Mouse (Mus musculus): ENCODE measurements around the gene Spats2l.

Spats2l gene
- long read RNA-seq, experiment 1, partial matches to known transcripts: 1 of 4 reads
- long read RNA-seq, experiment 1, other reads (novel, unspliced or antisense): 2 of 4 reads
- long read RNA-seq, experiment 2, partial matches to known transcripts: 1 of 5 reads
- long read RNA-seq, experiment 2, other reads (novel, unspliced or antisense): 3 of 5 reads

DNA sequence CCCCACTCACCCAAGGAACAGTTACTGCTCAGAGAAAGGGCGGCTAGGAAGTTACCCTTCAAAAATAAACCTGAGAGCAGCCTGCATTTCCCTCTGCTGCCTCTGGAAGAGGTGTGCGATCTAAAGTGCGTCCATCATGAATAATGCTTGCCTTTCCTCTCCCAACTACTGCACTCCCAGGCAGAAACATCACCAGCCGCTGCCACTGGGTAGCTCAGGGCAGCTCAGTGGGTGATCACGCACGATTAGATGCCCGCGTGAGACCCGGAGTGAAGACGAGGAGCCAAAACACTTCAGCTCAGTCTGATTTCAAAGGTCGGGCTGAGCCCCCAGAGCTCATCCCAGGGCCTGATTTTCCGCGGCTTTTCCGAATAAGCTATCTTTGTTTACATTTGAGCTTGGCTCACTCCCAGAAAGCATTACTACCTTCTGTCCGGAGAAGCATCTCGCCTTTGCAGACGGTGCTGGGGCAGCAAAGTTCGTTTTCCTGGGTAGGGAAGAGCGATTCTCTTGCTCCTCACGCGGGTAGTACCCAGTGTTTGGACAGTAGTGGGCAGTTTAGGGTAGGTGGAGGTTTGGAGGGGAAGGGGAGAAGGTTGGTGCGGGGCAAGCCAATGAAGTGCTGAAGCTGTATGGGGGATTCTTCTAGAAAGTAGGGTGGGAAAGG, at the start of gene Spats2l:
Gene Spats2l (plus strand): TSS at position 162 of the 667 bp plus-strand sequence.
- intact Hi-C loops (cut with DNase I): loop anchor here (10.0 kb wide), 1 partner anchor 339 kb away; no protein-coding TSS in a partner anchor

DNA sequence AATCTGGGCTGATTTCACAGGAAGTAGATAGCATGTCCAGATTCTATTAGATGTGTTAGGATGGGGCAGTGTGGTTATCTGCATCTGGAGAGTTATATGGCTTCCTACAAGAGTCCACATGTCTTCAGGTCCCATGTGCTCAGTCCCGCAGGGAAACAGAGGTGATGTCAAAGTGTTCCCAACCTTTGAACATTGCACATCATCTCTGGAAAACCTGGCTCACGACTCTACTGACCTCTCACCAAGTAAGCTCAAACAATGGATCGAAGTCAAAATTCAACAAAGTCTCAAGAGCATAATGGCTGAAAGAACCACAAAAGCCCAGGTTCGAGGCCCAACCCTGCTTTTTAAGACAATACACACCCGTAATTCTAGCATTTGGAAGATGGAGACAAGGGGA, 48.7 kb upstream of the Spats2l start:
- intact Hi-C loops (cut with DNase I): no loop called here

- intact Hi-C loops (cut with DNase I): no loop called here
Observed at GRCm38 (mm10) chr1:57735877-57736276, 38.1 kb upstream of the Spats2l start.

- intact Hi-C loops (cut with DNase I): no loop called here
Observed at GRCm38 (mm10) chr1:57741740-57742139, 32.2 kb upstream of the Spats2l start.

- intact Hi-C loops (cut with DNase I): no loop called here
Observed at GRCm38 (mm10) chr1:57742266-57742665, 31.7 kb upstream of the Spats2l start.

DNA sequence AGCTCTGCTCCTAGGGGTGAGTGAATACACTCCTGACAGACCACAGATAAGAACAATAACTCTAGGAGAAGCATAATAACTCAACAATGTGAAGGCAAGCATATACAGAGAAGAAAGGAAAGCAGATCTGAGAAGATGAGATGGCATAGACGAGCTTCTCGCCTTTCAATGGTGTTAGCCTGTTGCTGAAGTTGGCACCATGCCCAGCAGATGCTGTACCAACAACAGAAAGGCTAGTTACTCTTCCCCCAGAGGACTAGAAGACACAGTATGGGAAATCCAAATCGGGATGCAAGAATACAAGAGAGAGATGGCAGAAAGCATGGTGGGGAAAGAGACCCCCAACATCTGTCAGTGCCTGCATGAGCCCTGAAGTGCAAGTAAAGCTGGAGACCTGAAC, 22.2 kb upstream of the Spats2l start:
- intact Hi-C loops (cut with DNase I): no loop called here

- intact Hi-C loops (cut with DNase I): no loop called here
Observed at GRCm38 (mm10) chr1:57766396-57766795, 7.6 kb upstream of the Spats2l start.

- intact Hi-C loops (cut with DNase I): loop anchor here (10.0 kb wide), 1 partner anchor 339 kb away; no protein-coding TSS in a partner anchor
Observed at GRCm38 (mm10) chr1:57773326-57773725, 636 bp upstream of the Spats2l start.

DNA sequence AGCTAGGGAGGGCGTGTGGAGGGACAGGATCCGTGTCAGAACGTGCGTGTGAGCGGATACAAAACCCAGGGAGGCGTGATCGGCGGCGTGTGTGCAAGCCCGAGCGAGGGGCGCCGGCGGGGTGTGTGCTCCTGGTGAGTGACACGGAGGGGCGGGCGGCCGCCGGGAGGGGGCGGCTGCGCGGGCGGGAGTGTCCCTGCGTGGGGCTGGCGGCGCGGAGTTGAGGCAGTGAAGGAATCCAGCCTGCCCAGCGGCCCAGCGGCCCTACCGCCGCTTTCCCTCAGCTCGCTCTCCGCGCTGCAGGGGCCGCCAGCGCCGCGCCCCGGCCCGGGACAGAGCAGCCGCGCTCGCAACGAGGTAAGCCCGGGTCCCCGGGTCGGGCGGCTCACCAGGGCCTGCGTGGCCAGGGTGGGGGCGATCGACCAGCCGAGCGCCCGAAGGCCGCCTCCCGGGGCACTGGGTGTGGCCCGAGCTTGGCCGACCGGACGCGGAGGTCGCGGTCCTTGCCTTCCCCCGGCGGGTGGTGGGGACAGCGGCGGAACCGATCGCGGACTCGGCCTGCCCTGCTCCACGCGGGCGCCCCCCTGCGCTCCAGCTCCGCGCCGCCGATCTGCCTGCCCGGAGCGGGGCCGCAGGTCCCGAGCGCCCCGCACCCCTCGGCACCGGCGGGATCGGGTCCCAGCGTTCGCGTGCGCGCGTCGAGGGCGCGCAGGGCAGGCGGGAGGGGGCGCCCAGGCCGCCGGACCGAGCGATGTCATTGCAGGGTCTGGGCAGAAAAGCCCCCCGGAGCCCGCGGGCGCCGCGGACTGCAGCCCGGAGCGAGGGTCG, 920 bp downstream of the Spats2l start:
- intact Hi-C loops (cut with DNase I): loop anchor here (10.0 kb wide), 1 partner anchor 340 kb away; no protein-coding TSS in a partner anchor

DNA sequence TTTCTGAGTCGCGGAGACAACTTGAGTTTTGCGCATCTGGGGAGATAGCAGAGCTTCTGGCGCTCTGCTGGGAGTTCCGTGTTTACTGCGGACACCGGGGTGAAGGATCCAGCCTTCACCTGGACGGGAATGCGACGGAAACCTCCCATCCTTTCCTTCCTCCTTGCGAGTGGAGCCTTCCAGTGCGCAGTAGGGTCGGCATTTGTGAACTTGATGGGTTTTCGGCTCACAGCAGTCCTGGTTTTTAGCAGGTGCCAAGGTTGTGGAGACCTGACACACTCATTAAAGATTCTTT, 1.5 kb downstream of the Spats2l start:
- intact Hi-C loops (cut with DNase I): loop anchor here (10.0 kb wide), 1 partner anchor 341 kb away; no protein-coding TSS in a partner anchor

- intact Hi-C loops (cut with DNase I): loop anchor here (10.0 kb wide), 1 partner anchor 342 kb away; no protein-coding TSS in a partner anchor
Observed at GRCm38 (mm10) chr1:57776671-57777281, 2.8 kb downstream of the Spats2l start.

DNA sequence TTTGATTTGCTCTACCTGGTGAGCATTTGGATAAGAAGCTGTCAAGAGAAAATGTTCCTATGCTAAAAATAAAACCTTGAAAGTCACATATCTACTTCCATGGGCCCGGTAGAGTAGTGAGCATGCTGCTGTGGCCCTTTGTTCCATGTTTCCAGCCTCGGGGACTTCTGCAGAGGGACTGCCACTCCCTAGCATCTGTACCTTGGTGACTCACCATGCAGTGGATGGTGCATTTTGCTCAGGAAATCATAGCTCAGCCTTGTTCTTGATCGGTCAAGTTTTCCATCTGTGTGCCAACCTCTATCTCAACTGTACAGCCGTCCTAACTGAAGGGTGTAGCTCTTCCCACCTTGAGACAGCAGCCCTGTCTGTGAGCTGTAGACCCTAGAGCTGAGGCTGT, 10.3 kb downstream of the Spats2l start:
- intact Hi-C loops (cut with DNase I): no loop called here

DNA sequence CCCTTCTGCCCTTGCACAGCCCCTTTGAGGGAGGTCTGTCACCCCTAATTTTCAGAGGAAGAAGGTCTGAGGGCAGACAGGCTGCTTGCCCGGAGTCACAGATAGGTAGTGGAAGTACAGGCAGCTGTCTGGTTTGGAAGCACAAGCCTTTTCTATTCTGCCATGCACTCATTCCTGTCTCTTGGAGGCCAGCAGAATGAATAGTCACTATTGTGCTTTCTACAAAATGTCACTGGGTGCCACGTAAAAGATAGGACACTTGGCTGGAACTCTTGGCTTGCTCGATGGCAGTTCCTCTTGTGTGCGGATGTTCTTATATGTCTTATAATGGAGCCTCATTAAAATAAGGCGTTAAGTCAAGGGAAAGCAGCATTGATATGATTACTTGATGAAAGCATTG, 15.9 kb downstream of the Spats2l start:
- intact Hi-C loops (cut with DNase I): loop anchor here (10.0 kb wide), 1 partner anchor 155 kb away; no protein-coding TSS in a partner anchor

- intact Hi-C loops (cut with DNase I): loop anchor here (10.0 kb wide), 1 partner anchor 153 kb away; no protein-coding TSS in a partner anchor
Observed at GRCm38 (mm10) chr1:57792212-57792611, 18.2 kb downstream of the Spats2l start.

DNA sequence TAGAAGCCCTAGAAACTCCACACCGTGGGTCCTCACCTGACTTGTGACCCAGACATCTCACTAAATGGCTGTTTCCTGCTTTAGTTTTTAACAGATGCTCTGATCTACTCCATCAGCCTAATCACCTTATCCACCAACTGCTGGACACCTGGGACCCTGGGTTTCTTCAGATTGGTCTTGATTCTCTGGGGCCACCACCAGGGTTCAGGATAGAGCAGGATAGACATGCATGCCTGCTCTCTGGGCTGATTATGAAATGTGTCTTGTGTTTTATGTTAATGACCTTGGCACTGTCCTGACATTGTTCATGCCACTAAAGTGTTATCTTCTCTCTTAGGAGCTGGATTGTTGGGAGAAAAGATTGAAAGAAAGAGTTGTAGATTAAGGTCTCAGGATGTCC, 21.9 kb downstream of the Spats2l start:
- intact Hi-C loops (cut with DNase I): loop anchor here (10.0 kb wide), 1 partner anchor 149 kb away; no protein-coding TSS in a partner anchor

GRCm38 (mm10) chr1:57799398-57799797, 25.4 kb downstream of the Spats2l start:
- intact Hi-C loops (cut with DNase I): loop anchor here (10.0 kb wide), 1 partner anchor 145 kb away; no protein-coding TSS in a partner anchor

- intact Hi-C loops (cut with DNase I): no loop called here
Observed at GRCm38 (mm10) chr1:57800846-57801245, 26.9 kb downstream of the Spats2l start.

DNA sequence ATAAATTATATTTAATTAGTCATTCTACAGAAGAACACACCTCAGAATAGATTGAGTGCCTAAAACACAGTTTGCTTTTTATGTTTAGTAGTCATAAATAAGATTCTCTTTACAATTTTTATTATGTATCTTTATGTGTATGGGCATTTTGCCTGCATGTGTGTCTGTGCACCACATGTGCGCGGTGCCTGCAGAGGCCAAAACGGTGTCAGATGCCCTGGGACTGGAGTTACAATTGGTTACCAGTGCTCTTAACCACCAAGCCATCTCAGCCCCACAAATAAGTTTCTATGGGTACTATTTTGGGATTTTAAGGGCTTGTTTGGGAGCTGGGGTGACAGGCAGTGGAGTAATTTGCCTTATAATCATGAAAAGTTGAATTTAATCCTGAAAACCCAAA, 32.2 kb downstream of the Spats2l start:
- intact Hi-C loops (cut with DNase I): no loop called here

DNA sequence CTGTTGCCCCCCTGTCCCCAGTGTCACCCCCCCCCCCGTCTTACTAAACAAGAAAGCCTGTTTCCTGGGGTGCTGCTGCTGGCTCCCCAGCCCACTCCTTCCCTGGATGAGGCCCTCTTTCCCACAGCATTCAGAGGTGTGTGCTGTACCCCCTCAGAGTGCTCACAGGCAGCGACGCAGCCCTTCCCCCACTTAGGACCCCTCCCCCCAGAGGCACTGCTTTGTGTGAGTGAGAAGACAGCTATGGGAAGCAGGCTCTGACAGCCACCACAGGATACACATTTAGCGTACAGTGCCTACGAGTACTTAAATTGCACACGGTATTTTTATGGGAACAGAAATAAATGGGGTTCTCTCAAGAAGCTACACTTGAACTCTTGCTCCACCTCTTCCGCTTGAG, 33.9 kb downstream of the Spats2l start:
- intact Hi-C loops (cut with DNase I): no loop called here

- intact Hi-C loops (cut with DNase I): no loop called here
Observed at GRCm38 (mm10) chr1:57810221-57810620, 36.3 kb downstream of the Spats2l start.

GRCm38 (mm10) chr1:57817103-57817502, 43.1 kb downstream of the Spats2l start:
- intact Hi-C loops (cut with DNase I): no loop called here
